Mouse (Mus musculus) c-Kit-positive CD71-positive TER-119-negative erythroid progenitor cells, embryonic 14.5 days (primary cell): ENCODE measurements around the gene Ppp1r9a.

ENCODE experiments used
- DNase-seq: peaks from one replicate; pipeline ENCODE4 v3.0.0-alpha.2; 2013; ENCODE audit warnings: low read depth

Gene Ppp1r9a

GRCm38 (mm10) chr6:5207817-5208216, 305.1 kb downstream of the Ppp1r9a start:
- no peak for DNase-seq
